Mouse (Mus musculus): ENCODE data around the gene Uri1.

Uri1 gene

GRCm38 (mm10) chr7:38015356-38015755 lies 8.0 kb downstream of the Uri1 start:
- no peak for DNase-seq (ENCODE audit: low spot score in 2 of 2)

GRCm38 (mm10) chr7:38013946-38014345 lies 9.4 kb downstream of the Uri1 start:
- DNase-seq (ENCODE audit: low spot score in 2 of 2): no peak

- no peak for DNase-seq (ENCODE audit: low spot score in 2 of 2)
Measured at GRCm38 (mm10) chr7:38012811-38013210, 10.5 kb downstream of the Uri1 start.

- DNase-seq (ENCODE audit: low spot score in 2 of 2): no peak
Measured at GRCm38 (mm10) chr7:38008359-38008758, 15.0 kb downstream of the Uri1 start.

GRCm38 (mm10) chr7:38002451-38002850 lies 20.9 kb downstream of the Uri1 start:
- DNase-seq (ENCODE audit: low spot score in 2 of 2): no peak

- no peak for DNase-seq (ENCODE audit: low spot score in 2 of 2)
Measured at GRCm38 (mm10) chr7:37999691-38000090, 23.7 kb downstream of the Uri1 start.

- no peak for DNase-seq (ENCODE audit: low spot score in 2 of 2)
Measured at GRCm38 (mm10) chr7:37992861-37993260, 30.5 kb downstream of the Uri1 start.

- DNase-seq (ENCODE audit: low spot score in 2 of 2): no peak
Measured at GRCm38 (mm10) chr7:37984866-37985265, 38.5 kb downstream of the Uri1 start.

GRCm38 (mm10) chr7:37983471-37983870 lies 39.9 kb downstream of the Uri1 start:
- no peak for DNase-seq (ENCODE audit: low spot score in 2 of 2)

GRCm38 (mm10) chr7:37979729-37980128 lies 43.6 kb downstream of the Uri1 start:
- DNase-seq (ENCODE audit: low spot score in 2 of 2): peak in 1 of 2 experiments; percentile 35

GRCm38 (mm10) chr7:37978412-37978811 lies 44.9 kb downstream of the Uri1 start:
- no peak for DNase-seq (ENCODE audit: low spot score in 2 of 2)

- DNase-seq (ENCODE audit: low spot score in 2 of 2): no peak
Measured at GRCm38 (mm10) chr7:37977676-37978075, 45.7 kb downstream of the Uri1 start.

- no peak for DNase-seq (ENCODE audit: low spot score in 2 of 2)
Measured at GRCm38 (mm10) chr7:37972999-37973555, 50.3 kb downstream of the Uri1 start.

GRCm38 (mm10) chr7:37972571-37972970 lies 50.8 kb downstream of the Uri1 start:
- no peak for DNase-seq (ENCODE audit: low spot score in 2 of 2)

GRCm38 (mm10) chr7:37962326-37962725 lies 61.0 kb downstream of the Uri1 start:
- DNase-seq (ENCODE audit: low spot score in 2 of 2): no peak

GRCm38 (mm10) chr7:37961247-37961646 lies 62.1 kb downstream of the Uri1 start:
- DNase-seq (ENCODE audit: low spot score in 2 of 2): no peak

- DNase-seq (ENCODE audit: low spot score in 2 of 2): no peak
Measured at GRCm38 (mm10) chr7:37951841-37952240, 71.5 kb downstream of the Uri1 start.

- DNase-seq (ENCODE audit: low spot score in 2 of 2): no peak
Measured at GRCm38 (mm10) chr7:37936459-37936858, 86.9 kb downstream of the Uri1 start.

GRCm38 (mm10) chr7:37935786-37936185 lies 87.6 kb downstream of the Uri1 start:
- no peak for DNase-seq (ENCODE audit: low spot score in 2 of 2)

GRCm38 (mm10) chr7:37934770-37935182 lies 88.6 kb downstream of the Uri1 start:
- no peak for DNase-seq (ENCODE audit: low spot score in 2 of 2)

GRCm38 (mm10) chr7:37933754-37934308 lies 89.5 kb downstream of the Uri1 start:
- DNase-seq (ENCODE audit: low spot score in 2 of 2): no peak

GRCm38 (mm10) chr7:37931631-37932030 lies 91.7 kb downstream of the Uri1 start:
- no peak for DNase-seq (ENCODE audit: low spot score in 2 of 2)

- peak in 1 of 2 experiments; percentile 37 for DNase-seq (ENCODE audit: low spot score in 2 of 2)
Measured at GRCm38 (mm10) chr7:37929738-37930137, 93.6 kb downstream of the Uri1 start.

- DNase-seq (ENCODE audit: low spot score in 2 of 2): no peak
Measured at GRCm38 (mm10) chr7:37922999-37923398, 100.4 kb downstream of the Uri1 start.
